Mouse (Mus musculus) kidney, postnatal 14 days (tissue): Measurements from ENCODE around the gene Ltb4r1.

Source experiments
- DNase-seq: peaks from one replicate; pipeline ENCODE4 v3.0.0; 2022; ENCODE audit warnings: mixed read lengths

Gene Ltb4r1

DNA sequence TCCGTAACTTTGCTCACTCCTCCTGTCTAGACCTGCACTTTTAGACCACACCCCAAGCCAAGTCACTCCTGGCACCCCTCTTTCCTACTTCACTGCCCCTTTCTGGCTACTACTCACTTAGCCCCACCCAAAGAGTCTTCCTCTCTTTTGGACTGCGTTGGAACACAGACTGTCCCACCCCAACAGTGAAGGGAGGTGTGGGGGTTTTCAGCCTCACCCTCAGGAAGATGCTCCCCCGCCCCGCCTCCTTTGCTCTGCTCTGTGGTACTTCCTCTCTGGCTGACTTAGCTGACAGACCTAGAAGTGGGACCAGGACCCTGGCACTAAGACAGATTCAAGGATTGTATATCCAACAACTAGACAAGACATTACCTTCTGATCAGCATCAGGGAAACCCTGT is at the start of gene Ltb4r1:
Gene Ltb4r1 (plus strand): TSS at position 267 of the 400 bp plus-strand sequence.
- DNase-seq = no peak

DNA sequence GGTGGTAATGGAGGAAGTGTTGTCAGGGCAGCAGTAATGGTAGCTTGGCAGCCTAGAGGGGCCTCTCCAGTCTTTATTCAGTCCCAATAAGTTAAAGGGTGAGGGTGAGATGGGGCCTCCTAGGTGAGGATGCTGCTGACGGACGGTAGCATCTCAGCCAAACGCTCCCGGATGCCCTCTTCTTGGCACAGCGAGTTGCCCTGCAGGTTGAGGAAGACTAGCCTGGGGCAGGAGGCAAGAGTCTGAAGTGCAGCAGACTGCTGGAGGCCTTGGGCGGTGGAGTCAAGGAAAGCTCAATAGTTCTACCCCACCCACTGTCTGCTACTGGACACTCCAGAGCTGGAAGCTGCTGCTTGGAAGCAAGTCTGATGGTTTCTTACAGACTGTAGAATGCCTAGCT is 49.5 kb upstream of the Ltb4r1 start:
- DNase-seq = peak; percentile 47

DNA sequence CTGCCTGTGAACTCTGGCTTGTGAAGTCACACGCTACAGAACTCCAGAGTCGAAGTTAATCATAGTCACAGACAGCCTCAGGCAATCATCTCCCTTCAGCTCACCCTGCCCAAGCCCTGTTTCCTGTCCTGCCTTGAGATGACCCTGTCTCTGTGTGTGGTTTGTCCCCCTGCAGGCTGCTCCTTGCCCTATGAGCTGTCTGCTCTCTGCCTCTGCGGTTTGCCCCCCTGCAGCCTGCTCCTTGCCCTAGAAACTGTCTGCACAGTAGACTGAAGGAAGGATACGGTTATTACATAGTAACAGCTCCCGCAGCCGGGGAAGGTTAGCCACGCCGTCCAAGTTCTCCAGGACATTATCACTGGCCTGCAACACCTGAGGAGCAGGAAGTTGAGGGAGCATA is 48.9 kb upstream of the Ltb4r1 start:
- DNase-seq = peak; percentile 78

DNA sequence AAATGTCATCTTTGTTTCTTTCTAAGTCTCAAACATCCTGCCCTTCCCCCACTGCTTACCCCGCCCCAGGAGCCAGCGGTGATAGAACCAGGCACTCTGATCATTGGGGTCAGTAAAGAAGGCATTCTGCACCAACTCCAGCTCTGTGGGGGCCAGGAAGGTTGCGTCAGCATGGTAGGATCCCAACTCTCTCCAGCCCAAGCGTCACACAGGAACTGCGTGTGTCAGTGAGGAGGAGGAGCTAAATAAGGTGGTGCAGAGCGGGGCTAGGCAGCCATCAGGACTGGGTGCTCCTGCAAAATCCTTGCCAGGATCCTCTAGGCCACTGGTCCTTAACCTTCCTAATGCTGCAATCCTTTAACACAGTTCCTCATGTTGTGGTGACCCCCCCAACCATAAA is 46.0 kb upstream of the Ltb4r1 start:
- DNase-seq = no peak

DNA sequence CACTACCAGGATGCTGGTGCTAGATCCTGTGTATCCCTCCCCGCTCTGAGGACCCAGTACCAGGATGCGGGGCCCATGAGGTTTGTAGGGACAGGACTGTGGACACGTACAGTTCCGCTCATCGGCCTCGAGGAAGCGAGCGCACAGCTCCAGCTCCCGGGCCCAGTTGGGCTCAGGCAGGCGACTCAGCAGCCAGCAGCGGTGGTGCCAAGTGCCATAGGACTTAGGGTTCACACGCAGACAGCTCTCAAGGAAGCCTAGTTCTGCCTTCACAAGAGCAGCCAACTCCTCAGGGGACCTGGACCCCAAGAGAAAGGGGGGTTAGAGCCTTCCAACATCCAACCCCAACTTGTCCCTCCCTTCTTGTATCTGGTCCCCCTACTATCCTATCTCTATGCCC is 45.1 kb upstream of the Ltb4r1 start:
- DNase-seq = no peak

DNA sequence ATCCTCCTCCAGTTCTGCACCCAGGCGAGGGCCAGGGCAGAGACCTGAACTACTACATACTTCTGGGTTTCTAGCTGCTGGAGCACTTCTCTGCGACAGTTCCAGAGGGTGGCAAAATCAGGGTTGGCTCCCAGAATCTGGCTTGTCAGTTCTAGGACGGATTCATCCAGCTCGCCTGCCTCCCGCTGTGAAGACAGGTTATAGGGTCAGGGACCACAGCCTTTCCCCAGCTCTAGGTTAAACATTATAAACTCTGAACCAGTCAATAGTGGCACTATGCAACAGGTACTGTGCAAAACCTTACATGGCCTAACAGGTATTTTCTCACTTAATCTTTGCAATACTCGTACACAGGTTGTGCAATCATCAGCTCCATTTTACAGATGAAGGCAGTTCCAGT is 44.7 kb upstream of the Ltb4r1 start:
- peak; percentile 63 for DNase-seq

DNA sequence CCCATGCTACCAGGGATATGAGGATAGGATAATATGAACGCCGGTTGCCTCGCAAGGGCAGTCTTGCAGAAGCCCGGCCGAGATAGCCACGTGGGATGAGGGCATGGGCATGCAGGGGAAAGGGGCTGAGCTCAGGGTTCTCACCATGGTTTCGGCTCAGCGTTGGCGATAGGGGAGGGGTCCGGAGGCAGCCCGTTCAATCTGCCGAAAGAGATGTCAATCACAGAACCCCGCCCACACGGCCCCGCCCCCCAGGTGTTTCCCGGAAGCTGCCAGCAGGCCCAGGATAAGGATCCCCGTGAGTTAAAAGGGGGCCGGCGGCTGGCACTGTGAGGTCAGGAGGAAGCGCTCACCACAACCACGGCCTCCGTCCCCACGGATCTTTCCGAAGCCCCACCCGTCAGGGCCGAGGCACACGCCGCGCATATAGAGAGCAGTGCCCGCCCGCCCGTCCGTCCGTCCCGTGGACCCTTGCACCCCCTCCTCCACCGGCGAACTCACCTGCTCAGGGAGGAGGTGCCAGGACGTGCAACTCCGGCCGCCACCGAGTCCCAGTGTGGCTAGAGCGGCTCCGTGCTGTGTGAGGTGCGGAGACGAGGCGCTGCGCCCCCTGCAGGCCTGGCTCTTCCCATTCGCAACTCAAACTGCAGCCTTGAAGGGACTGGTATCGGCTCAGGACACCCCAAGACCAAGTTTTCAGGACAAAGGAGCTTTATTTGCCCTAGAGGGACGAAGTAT is 43.9 kb upstream of the Ltb4r1 start, which contains the start of gene Rabggta:
Gene Rabggta (minus strand): TSS at position 564 of the 738 bp plus-strand sequence.
- DNase-seq = peak; percentile 96

DNA sequence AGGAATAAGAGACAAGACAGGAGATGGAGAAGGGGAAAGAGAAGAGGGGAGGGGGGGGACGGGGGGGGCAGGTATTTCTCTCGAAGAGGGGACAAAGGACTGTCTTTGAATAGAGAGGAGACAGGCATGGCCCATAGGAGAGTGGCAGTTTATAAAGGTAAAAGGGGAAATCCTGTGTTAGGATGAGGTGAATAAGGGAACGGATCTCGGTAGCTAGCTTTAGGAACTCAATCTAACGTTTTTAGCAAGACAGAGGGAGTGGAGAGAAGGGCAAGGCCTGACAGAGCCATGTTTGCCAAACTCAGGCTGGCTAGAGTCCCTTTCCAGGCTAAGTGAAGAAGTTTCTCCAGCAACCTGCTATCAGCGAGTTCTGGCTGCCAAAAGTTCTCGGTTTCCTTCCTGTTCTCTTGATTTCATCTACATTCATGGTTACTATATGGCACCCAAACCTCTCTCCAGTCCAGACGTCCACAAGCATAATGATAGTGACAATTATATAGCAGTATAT is 43.3 kb upstream of the Ltb4r1 start:
- DNase-seq = no peak

DNA sequence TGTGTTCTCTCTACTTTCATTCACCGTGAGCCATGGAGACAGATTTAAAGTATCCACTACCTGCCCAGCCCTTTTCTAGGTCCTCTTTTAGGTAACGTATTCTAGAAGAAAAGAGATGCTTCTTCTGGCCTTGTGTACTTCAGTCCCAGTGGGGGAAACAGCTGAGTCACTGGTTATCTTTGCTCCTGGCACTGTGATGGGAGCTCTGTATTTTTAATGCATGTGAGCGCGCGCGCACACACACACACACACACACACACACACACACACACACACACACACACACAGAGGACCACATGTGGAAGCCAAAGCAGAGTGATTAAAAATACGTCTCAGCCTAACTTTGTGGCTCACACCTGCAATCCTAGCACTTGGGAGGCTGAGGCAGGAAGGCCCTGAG is 42.3 kb upstream of the Ltb4r1 start:
- DNase-seq = no peak

DNA sequence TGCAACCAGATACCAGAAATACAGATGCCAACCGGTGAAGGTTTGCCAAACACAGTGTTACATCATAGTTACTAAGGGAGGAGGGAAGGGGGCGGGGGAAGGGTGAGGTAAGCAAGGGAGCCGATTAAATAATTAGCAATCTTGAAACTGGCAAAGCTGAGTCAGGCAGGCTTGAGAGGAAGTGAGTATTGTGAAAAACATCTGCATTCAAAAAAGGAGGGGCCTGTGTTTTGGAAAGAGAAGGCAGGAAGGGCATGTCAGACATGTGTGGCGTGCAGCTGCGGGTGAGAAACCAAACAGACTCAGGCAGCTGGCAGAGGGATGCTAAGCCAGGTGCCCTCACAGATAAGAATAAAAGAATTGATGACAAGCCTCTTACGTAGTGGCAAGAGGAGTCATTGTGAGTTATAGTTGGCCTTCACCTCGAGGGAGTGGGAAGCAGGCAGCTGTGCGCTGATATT is 41.3 kb upstream of the Ltb4r1 start:
- DNase-seq = peak; percentile 26

DNA sequence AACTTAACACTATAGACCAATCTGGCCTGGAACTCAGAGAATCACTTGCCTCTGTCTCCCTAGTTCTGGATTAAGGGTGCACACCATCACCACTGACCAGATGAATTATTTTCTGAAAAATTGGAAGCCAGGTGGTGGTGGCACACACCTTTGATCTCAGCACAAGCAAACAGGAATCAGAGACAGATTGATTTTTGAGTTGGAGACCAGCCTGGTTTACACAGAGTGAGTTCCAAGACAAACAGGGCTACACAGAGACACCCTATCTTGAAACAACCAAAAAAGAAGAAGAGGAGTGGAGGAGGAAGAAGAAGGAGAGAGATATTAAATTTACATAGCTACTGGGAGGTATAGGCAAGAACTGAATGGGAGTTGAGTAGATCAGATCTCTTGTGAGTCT is 39.5 kb upstream of the Ltb4r1 start:
- no peak for DNase-seq

DNA sequence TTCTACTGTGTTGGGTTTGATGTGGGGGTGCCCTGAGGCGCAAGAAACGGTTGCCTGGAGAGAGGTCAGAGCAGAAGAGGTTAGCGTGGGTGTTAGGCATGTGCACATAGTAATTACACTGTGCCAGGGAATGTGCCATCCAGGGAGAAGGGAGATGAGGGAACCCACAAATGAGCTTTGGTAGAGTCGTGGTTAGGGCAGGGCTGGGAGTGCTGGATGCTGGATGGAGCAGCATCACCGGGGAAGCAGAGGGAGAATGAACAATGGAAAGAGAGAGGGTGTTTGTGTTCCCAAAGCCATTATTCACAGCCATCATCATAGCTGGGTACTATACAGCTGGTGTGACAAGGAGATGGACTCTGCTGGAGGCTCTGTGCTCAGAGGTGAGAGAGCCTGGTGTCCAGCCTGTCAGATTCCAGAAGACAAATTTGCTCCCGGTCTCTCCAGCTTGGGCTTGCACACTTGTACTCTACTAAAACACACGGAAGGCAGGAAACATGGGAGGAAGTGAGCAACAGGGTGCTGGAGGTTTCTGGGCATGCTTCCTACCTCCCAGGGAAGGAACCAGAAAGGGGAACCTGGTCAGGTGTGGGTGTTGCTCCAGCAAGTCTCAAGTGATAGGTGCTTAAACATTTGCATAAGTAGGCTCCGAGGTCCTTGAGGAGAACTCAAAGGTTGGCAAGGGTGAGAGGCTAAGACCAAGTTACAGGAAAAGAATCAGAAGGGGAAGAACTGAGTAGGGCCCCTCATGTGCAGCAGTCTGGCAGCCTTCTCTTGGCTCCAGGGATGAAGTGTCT is 37.7 kb upstream of the Ltb4r1 start:
- DNase-seq = no peak

DNA sequence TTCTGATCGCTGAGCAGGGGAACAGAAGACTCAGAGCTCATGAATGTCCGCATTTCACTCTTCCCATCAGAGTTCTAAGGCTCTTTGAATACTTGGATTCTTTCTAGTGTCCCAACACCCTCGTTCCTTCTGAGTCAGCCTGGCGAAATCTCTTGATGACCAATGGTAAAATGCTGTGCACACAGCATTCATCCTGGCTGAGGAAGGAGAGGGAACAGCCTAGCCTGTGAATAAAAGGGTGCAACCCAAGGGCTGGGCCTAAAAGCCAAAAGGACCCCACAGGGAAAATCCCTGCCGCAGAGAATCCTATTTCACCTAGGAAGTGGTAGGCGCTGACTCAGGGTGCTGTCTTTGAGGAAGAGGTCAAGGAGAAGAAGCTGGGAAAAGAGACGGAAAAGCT is 35.6 kb upstream of the Ltb4r1 start:
- DNase-seq = no peak

DNA sequence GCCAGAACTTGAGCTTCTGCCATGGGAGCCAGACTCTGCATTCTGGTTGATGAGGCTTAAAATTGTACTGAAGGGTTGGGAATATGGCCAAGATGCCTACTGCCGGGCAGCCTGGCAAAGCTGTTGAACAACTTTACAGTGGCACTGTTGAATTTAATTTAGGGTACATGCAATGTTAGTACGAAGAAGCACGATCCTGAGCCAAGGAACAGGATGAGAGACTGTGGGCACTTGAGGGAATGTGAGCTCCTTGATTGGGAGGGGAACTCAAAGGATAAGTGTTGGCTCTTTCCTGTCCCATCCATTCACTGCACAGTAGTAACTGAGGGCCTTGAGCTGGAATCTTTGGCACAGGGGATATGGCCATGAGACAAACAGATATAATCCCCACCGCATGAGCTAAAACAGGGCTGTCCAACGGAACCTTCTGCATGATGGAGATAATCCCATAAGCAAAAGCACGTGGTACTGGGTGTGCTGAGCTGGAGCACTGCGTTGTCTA is 35.2 kb upstream of the Ltb4r1 start:
- no peak for DNase-seq

DNA sequence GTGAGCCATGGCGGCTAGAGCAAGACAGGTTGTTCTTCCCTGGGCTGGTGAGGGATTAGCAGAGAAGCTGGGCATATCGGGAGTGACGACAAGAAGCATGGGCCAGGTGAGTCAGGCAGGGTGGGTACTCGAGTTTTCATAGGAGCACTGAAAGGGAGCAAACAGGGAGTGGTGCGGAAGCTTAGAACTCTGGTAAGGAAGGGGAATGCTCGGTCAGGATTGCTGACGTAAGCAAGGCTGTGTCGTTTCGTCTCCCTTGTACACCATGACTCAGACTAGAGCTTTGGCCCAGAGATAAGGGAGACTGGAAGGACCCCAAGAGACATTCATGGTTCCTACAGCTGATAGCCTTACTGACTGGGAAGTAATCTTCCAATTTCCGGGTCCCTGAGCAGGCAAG is 31.9 kb upstream of the Ltb4r1 start:
- DNase-seq = no peak

DNA sequence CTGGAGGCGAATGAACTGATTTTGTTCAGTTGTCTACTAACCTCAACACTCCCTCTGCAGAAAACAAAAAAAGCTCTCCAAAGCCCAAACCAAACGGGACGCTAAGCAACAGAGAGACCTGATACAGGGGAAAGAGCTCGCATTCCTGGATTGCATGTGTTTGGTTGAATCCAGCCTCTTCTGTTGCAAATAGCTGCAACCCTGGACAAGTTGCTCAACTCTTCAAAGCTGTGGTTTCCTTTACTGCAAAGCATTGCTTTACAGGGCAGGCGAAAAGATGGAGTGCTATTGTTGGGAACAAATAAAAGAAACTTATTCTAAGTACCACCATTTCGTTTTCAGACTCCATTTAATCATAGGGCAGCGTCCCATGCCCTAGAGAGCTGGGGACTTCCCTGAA is 30.9 kb upstream of the Ltb4r1 start:
- no peak for DNase-seq

DNA sequence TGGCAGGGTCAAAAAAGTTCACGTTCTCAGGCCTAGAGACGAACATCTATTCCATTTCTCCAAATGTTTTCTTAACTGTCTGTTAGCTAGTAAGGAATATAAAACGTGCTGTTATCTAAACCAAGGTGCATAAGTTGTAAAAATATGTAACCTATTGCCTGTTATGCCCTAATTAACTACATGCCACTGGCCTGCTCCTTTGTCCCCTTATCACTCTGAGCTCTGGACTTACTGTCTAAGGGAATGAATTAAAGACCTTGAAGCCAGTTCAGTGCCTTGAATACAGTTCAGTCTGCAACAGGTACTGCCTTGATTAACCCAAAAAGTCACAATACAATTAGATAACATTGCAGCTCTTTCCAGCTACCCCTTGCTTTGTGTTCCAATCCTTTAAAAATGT is 30.4 kb upstream of the Ltb4r1 start:
- no peak for DNase-seq

DNA sequence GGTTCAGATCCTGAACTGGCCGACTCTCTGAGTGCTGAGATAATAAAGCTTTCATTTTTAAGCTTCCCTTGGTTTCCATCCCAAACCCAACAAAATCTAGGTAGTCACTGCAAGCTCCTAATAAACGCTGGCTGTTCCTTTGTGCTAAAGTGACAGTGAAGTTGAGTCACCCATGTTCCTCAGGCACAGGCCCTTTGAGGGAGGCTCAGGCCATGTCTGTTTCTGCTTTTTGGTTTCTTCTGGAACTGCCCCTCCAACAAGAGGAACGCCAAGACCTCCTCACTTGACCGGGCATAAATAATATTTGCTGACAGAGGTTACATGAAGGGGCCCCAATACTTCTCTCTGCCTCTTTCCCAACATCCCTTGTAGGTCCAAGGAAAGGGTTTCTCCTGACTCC is 30.0 kb upstream of the Ltb4r1 start:
- DNase-seq = no peak

DNA sequence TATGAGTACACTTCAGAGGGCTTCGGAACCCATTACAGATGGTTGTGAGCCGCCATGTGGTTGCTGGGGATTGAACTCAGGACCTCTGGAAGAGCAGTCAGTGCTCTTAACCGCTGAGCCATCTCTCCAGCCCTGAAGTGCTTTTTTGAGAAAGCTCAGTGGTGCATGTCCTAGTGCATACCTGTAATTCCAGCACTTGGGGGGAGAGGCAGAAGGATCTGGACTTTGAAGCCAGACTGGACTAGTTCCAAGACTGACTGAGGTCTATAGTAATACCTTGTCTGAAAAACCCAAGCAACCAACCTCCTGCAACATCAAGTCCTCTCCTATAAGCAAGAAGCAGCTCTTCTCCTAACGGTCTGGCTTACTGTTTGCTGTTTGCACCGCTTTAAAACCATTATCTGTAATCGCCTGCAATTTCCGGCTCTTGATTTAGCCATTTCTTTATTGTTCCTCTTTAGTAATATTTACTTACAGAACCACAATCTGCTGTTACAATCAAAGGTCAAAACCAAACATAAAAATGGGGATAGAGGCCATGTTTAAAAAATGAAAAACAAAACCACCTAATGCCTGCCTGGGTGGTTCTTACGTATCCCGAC is 28.6 kb upstream of the Ltb4r1 start:
- DNase-seq = peak; percentile 77

DNA sequence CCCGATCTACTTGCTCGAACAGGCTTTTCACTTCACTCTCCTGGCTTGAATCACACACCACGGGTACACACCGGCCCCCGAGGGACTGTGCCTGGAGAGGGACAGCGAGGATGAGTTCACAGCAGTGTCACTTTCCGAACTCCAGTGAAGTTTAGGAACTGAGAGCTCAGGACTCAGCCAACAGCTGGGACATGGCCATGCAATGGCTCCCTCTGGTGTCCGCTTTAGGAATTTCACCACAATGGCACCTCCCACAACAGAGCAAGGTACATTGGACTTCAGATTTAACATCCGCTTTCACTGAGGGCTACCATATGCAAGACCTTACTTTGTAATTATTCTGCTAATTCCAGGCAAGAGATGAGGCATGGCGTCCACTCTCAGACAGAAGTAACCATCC is 22.1 kb upstream of the Ltb4r1 start:
- peak; percentile 91 for DNase-seq

DNA sequence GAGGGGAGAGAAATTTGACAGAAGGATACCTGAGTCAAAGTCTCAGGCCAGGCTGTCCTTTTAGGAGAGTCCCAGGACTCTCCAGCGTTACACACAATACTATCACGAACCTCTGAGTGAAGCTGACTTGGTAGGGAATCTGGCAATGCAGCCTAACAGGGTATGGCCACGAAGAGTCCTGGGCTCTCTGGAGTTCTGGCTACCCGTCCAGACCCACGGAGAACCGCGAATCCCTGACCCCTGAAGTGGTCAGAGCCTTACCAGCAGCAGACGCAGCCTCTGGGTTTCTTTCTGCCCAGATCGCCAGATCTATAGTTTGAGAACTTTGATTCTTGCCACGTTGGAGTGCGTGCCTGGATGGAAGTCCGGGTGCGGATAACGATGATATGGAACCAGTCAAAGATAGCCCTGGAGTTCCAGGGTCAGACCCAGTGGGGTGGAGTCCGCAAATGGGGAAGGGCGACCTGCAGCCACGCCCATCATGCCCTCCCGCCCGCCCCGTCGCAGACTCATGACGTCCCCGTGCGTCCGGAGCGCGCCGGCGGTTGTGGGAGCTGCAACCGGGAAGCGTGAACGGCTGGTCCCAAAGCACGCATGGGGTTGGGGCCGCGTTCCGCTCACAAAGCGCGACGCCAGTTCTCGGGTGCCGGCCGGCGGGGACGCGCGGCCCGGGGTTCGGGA is 20.4 kb upstream of the Ltb4r1 start, which contains the start of the genes Dhrs1 and Nop9:
Gene Dhrs1 (minus strand): TSS at position 511 of the 681 bp plus-strand sequence.
Gene Nop9 (plus strand): TSS at position 514 of the 681 bp plus-strand sequence.
- peak; percentile 94 for DNase-seq

DNA sequence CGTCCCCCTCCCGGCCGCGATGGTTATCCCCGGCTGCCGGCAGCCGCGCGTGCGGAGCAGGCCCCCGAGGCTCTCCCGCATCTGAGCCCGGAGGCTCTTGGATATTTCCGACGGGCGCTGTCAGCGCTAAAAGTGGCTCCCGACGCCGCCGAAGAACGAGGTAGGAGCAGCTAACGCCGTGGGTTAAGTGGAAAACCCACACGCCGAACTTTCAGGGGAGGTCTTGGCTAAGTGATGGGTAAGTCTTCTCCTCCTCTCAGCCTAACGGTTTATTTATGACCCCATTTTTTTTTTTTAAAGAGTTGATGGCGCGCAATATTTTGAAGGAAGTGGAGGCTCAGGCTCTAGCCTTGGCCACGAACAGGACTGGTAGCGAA is 19.9 kb upstream of the Ltb4r1 start:
- no peak for DNase-seq
